Mouse (Mus musculus) liver, embryonic 11.5 days (tissue): ENCODE data around the gene Pnmt. TPM values are rescaled to one million over a fixed set of nuclear protein-coding genes. Genes with fewer than 3 reads are reported as not detected.
A peak's percentile ranks its signal among the peaks of the same experiment; 100 is the strongest.

Source experiments
- ATAC-seq: fragments of 200-750 bp; cut with Nextera tagmentation; replicated peaks from 2 replicates; pipeline ENCODE4 v1.8.0; 2017; ENCODE audit warnings: moderate number of reproducible peaks, mild to moderate bottlenecking, moderate TSS enrichment, moderate library complexity; ENCODE audit not compliant: low FRiP score
- DNase-seq: peaks from one replicate; pipeline ENCODE4 v3.0.0-alpha.2; 2017; ENCODE audit warnings: low spot score
- H3K27ac ChIP-seq: fragments of 300-500 bp; sonication (generic); 2 replicates; pipeline ENCODE4 v1.5.1; 2014; ENCODE audit warnings: mild to moderate bottlenecking, low read depth, low read length, control low read depth
- H3K27me3 ChIP-seq: fragments of 300-500 bp; sonication (generic); replicated peaks from 2 replicates; pipeline ENCODE4 v1.6.1; 2014; ENCODE audit warnings: low read length, mixed read lengths; ENCODE audit not compliant: control insufficient read depth, insufficient read depth
- H3K36me3 ChIP-seq: fragments of 300-500 bp; sonication (generic); 2 replicates; pipeline ENCODE4 v1.6.1; 2014; ENCODE audit warnings: mild to moderate bottlenecking, low read length, moderate library complexity, mixed read lengths; ENCODE audit not compliant: control insufficient read depth, insufficient read depth
- H3K4me1 ChIP-seq: fragments of 300-500 bp; sonication (generic); replicated peaks from 2 replicates; pipeline ENCODE4 v1.6.1; 2014; ENCODE audit warnings: low read length, mixed read lengths; ENCODE audit not compliant: control insufficient read depth, insufficient read depth
- H3K4me2 ChIP-seq: fragments of 300-500 bp; sonication (generic); 2 replicates; pipeline ENCODE4 v1.6.1; 2014; ENCODE audit warnings: mild to moderate bottlenecking, control low read depth, moderate library complexity
- H3K4me3 ChIP-seq: fragments of 300-500 bp; sonication (generic); 2 replicates; pipeline ENCODE4 v1.5.1; 2014; ENCODE audit warnings: low read depth, low read length, control low read depth
- H3K9ac ChIP-seq: fragments of 300-500 bp; sonication (generic); 2 replicates; pipeline ENCODE4 v1.6.1; 2014; ENCODE audit warnings: low read depth, low read length, control low read depth
- H3K9me3 ChIP-seq: fragments of 300-500 bp; sonication (generic); 2 replicates; pipeline ENCODE4 v1.6.1; 2016; ENCODE audit warnings: low read length, inconsistent platforms, mixed read lengths; ENCODE audit not compliant: control insufficient read depth
- WGBS: fragments of 180-500 bp; shearing (Covaris S2); extraction: QIAGEN DNeasy Blood & Tissue Kit; methylation state at CpG from one replicate; pipeline ENCODE4 v1.1.7; 2014; 5-methylcytosine and 5-hydroxymethylcytosine counted together
- polyA plus RNA-seq: library from polyadenylated mRNA; unstranded; fragments of >200 nt; fragmentation: Nextera tagmentation; extraction: Ambion mirVana; gene quantifications from 2 replicates; pipeline ENCODE4 v1.2.1, GENCODE M21; 2014

Gene Pnmt
- polyA plus RNA-seq, 1 experiment from 2014 or later: 0.53 TPM

GRCm38 (mm10) chr11:98412797-98413301, 26.6 kb downstream of the Pnmt start:
- no peaks in the 10 kb centered on the region for H3K36me3 ChIP-seq
- 1% methylated on average over 40 of the region's 40 CpGs for WGBS
- no peaks in the 10 kb centered on the region for H3K9me3 ChIP-seq
- DNase-seq: no peak
- H3K27me3 ChIP-seq: peaks cover 66% of the 10 kb centered on the region
- peaks cover 15% of the 10 kb centered on the region for H3K4me1 ChIP-seq
- H3K27ac ChIP-seq: peak overlapping the region; percentile 80
- no peak for ATAC-seq
- peak overlapping the region; percentile 68 for H3K4me3 ChIP-seq
- H3K9ac ChIP-seq: peak overlapping the region; percentile 55
- H3K4me2 ChIP-seq: peak overlapping the region; percentile 66

DNA sequence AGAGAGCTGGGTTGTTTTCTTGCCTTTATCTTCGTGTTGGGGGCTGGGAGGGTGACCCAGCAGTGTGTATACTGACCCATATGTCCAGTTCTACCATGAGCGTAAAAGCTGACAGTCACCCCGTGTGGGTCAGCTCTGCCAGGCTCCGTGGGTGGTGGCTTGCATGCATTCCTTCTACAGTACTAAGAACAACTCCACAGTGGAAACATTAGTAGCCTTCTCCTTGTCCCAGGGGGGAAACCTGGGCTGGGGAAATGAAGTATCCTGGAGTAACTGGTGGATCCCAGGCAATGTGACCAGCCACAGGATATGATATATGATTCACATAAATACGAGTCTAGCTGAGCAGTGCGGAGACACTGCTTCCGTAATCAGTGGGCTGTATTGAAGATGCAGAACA, 27.5 kb downstream of the Pnmt start:
- no peak overlapping the region for H3K9ac ChIP-seq
- H3K27me3 ChIP-seq: peaks cover 66% of the 10 kb centered on the region
- H3K4me1 ChIP-seq: peaks cover 14% of the 10 kb centered on the region
- no peaks in the 10 kb centered on the region for H3K9me3 ChIP-seq
- DNase-seq (no peak), ATAC-seq (no peak)
- H3K36me3 ChIP-seq: no peaks in the 10 kb centered on the region
- peak overlapping the region; percentile 66 for H3K4me2 ChIP-seq
- peak overlapping the region; percentile 68 for H3K4me3 ChIP-seq
- 36% methylated on average over 7 of the region's 7 CpGs for WGBS
- no peak overlapping the region for H3K27ac ChIP-seq

DNA sequence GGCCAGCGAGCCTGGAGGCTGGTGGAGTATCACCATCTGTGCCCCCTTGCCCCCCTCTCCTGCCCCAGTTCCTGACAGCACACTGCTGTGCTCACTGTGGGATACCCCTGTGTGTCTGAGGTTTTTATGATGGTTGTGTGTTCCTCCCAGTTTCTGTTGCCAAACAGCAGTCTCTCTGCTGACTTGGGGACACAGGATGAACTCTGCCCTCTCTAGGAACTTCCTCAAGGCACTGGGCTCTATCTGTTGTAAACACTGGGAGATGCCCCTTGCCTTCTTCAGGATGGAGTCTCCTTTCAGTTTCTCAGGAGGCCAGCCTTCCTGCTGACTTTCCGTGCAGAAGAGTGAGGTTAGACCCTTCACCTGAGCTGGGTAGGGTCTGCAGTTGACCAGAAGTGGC, 27.9 kb downstream of the Pnmt start:
- ATAC-seq: no peak
- DNase-seq: no peak
- peaks cover 62% of the 10 kb centered on the region for H3K27me3 ChIP-seq
- H3K4me2 ChIP-seq: peak overlapping the region; percentile 66
- 25% methylated on average over 2 of the region's 2 CpGs for WGBS
- no peak overlapping the region for H3K27ac ChIP-seq
- H3K9ac ChIP-seq: no peak overlapping the region
- H3K9me3 ChIP-seq: no peaks in the 10 kb centered on the region
- H3K4me3 ChIP-seq: peak overlapping the region; percentile 68; the same call in 1 of the 2 replicates
- no peaks in the 10 kb centered on the region for H3K36me3 ChIP-seq
- peaks cover 9% of the 10 kb centered on the region for H3K4me1 ChIP-seq

GRCm38 (mm10) chr11:98417074-98417473, 30.8 kb downstream of the Pnmt start:
- no peaks in the 10 kb centered on the region for H3K9me3 ChIP-seq
- no peak overlapping the region for H3K4me2 ChIP-seq
- DNase-seq (no peak), ATAC-seq (no peak)
- H3K4me1 ChIP-seq: peaks cover 5% of the 10 kb centered on the region; the same call in 1 of the 2 replicates
- 69% methylated on average over 1 of the region's 1 CpGs for WGBS
- no peak overlapping the region for H3K27ac ChIP-seq
- H3K9ac ChIP-seq: no peak overlapping the region
- no peak overlapping the region for H3K4me3 ChIP-seq
- H3K27me3 ChIP-seq: peaks cover 36% of the 10 kb centered on the region
- H3K36me3 ChIP-seq: no peaks in the 10 kb centered on the region; the same call in 1 of the 2 replicates

DNA sequence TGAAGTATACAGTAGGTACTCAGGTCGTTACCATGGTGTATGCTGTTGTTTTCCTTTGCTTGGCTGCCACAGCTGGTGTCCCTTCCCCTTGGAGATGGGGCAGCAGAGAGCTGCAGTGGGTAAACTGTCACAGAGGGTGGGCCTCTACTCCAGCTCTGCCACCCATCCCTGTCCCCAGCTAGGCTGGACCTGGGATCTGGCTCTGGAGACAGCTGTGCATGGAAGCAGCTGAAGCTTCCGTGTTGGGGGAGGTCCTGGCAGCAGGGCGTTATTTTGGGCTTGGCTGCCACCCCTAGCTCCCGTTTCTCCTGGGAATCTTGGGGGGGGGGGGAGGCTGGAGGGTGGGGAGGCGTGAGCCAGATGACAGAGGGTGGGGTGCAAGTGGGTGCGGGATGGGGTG, 32.0 kb downstream of the Pnmt start:
- ATAC-seq: no peak
- H3K9ac ChIP-seq: no peak overlapping the region
- peaks cover 5% of the 10 kb centered on the region; the same call in 1 of the 2 replicates for H3K4me1 ChIP-seq
- H3K4me3 ChIP-seq: no peak overlapping the region
- no peak for DNase-seq
- WGBS: 56% methylated on average over 5 of the region's 6 CpGs
- H3K9me3 ChIP-seq: no peaks in the 10 kb centered on the region
- H3K27ac ChIP-seq: no peak overlapping the region
- H3K36me3 ChIP-seq: no peaks in the 10 kb centered on the region; the same call in 1 of the 2 replicates
- H3K27me3 ChIP-seq: peaks cover 24% of the 10 kb centered on the region
- H3K4me2 ChIP-seq: no peak overlapping the region

GRCm38 (mm10) chr11:98418939-98419547, 32.8 kb downstream of the Pnmt start:
- Histone ChIP-seq H3K36me3 (no peaks in the 10 kb centered on the region; the same call in 1 of the 2 replicates), H3K4me1 (peaks cover 4% of the 10 kb centered on the region; the same call in 1 of the 2 replicates), H3K27ac (no peak overlapping the region), H3K9me3 (no peaks in the 10 kb centered on the region), H3K9ac (no peak overlapping the region), H3K4me3 (no peak overlapping the region), H3K4me2 (no peak overlapping the region), H3K27me3 (peaks cover 16% of the 10 kb centered on the region)
- DNase-seq (no peak), ATAC-seq (no peak)
- WGBS: 81% methylated on average over 10 of the region's 10 CpGs

DNA sequence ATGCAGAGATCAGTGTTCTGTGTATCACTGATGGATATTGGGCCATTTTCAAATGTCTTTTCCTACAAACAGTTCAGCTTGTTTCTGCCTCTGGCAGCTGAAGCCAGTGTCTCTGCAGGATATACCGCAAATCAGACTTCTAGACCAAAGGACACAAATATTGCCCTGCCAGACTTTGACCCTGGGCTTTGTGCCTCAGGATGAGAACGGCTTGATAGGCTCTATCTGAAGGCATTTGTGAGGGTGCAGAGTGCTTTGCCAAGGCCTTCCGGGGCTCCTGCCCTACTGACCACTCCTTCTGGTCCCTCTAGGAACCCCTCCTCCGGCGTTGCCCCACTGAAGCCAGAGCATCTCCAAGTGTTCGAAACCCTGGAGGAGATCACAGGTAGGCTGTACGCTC, 40.3 kb downstream of the Pnmt start:
- WGBS: 84% methylated on average over 7 of the region's 7 CpGs

GRCm38 (mm10) chr11:98428436-98428835, 42.2 kb downstream of the Pnmt start:
- Histone ChIP-seq H3K27me3 (no peaks in the 10 kb centered on the region), H3K9me3 (no peaks in the 10 kb centered on the region), H3K4me2 (no peak overlapping the region), H3K9ac (no peak overlapping the region), H3K36me3 (no peaks in the 10 kb centered on the region; the same call in 1 of the 2 replicates), H3K27ac (no peak overlapping the region), H3K4me3 (no peak overlapping the region), H3K4me1 (no peaks in the 10 kb centered on the region)
- ATAC-seq: no peak
- WGBS: 82% methylated on average over 5 of the region's 5 CpGs
- no peak for DNase-seq

More for the DNA sequence above, 40.3 kb downstream of the Pnmt start:
- H3K36me3 ChIP-seq: no peaks in the 10 kb centered on the region; the same call in 1 of the 2 replicates
- H3K4me3 ChIP-seq: no peak overlapping the region
- DNase-seq: no peak
- no peak overlapping the region for H3K4me2 ChIP-seq
- no peak overlapping the region for H3K27ac ChIP-seq
- no peaks in the 10 kb centered on the region for H3K9me3 ChIP-seq
- no peaks in the 10 kb centered on the region for H3K4me1 ChIP-seq
- H3K27me3 ChIP-seq: no peaks in the 10 kb centered on the region
- no peak overlapping the region for H3K9ac ChIP-seq
- no peak for ATAC-seq
